Mouse (Mus musculus): ENCODE measurements around the gene 4930596D02Rik.

4930596D02Rik gene

GRCm38 (mm10) chr14:35811878-35812277 lies at the start of gene 4930596D02Rik:
TSS of gene 4930596D02Rik (minus strand) at chr14:35811978.
- in situ Hi-C loops (cut with MboI), result no loop called here

- in situ Hi-C loops (cut with MboI), result no loop called here
Observed at GRCm38 (mm10) chr14:35853254-35853653, 41.5 kb upstream of the 4930596D02Rik start.

GRCm38 (mm10) chr14:35845271-35845670 lies 33.5 kb upstream of the 4930596D02Rik start:
- in situ Hi-C loops (cut with MboI), result no loop called here

- in situ Hi-C loops (cut with MboI), result no loop called here
Observed at GRCm38 (mm10) chr14:35842111-35842721, 30.4 kb upstream of the 4930596D02Rik start.

- in situ Hi-C loops (cut with MboI), result no loop called here
Observed at GRCm38 (mm10) chr14:35792656-35793213, 19.0 kb downstream of the 4930596D02Rik start.

GRCm38 (mm10) chr14:35780033-35780432 lies 31.7 kb downstream of the 4930596D02Rik start:
- in situ Hi-C loops (cut with MboI), result no loop called here

- in situ Hi-C loops (cut with MboI), result no loop called here
Observed at GRCm38 (mm10) chr14:35773306-35773705, 38.5 kb downstream of the 4930596D02Rik start.

Measured in mature B cell (primary cell).